Comparison of ENCODE assay signal across 24 mouse cellular contexts in genomic region chr4:47179535-47179934, GRCm38 (mm10). TPM values are rescaled to one million over a fixed set of nuclear protein-coding genes. Genes with fewer than 3 reads are reported as not detected.
"Had no signal": no experiment of that assay in that cellular context is flagged by ENCODE, and none has a peak within 500 bp of the region (broad histone marks: within the 10 kb centered on the region; RNA-seq: fewer than 3 reads in every experiment).

No protein-coding gene starts in this region.

- H3K9ac ChIP-seq: forebrain, embryonic 15.5 days; forebrain, postnatal 0 days; heart, embryonic 12.5 days; hindbrain, embryonic 13.5 days; hindbrain, embryonic 15.5 days; limb, embryonic 13.5 days; limb, embryonic 15.5 days; liver, embryonic 12.5 days; liver, embryonic 14.5 days had no signal

- ATAC-seq: forebrain, embryonic 15.5 days; forebrain, postnatal 0 days; hindbrain, postnatal 0 days; intestine, embryonic 16.5 days; liver, embryonic 12.5 days had no signal

- H3K4me2 ChIP-seq: forebrain, embryonic 15.5 days; heart, embryonic 12.5 days; hindbrain, embryonic 13.5 days; hindbrain, embryonic 15.5 days; limb, embryonic 13.5 days; limb, embryonic 15.5 days; liver, embryonic 12.5 days had no signal

- H3K27me3 ChIP-seq: forebrain, embryonic 15.5 days; hindbrain, embryonic 13.5 days; hindbrain, embryonic 15.5 days; limb, embryonic 13.5 days; limb, embryonic 15.5 days; liver, embryonic 12.5 days had no signal

- DNase-seq: forebrain, postnatal 0 days; gastrocnemius, postnatal 14 days; gastrocnemius, postnatal 36 days; heart, adult 2 months; heart, postnatal 10 days; kidney, adult 11 months; kidney, adult 2 months; kidney, adult 9 months; kidney, postnatal 14 days; layer of hippocampus, adult 9-11 months; layer of hippocampus, postnatal 36 days; left cerebral cortex, postnatal 4 days had no signal

- H3K9me3 ChIP-seq: forebrain, embryonic 15.5 days; heart, embryonic 10.5 days; heart, embryonic 12.5 days; hindbrain, embryonic 13.5 days; hindbrain, embryonic 15.5 days; limb, embryonic 13.5 days; limb, embryonic 15.5 days; liver, embryonic 12.5 days had no signal

- H3K4me3 ChIP-seq: forebrain, embryonic 15.5 days; heart, adult 2 months; heart, embryonic 10.5 days; heart, embryonic 12.5 days; hindbrain, embryonic 13.5 days; hindbrain, embryonic 15.5 days; limb, embryonic 13.5 days; limb, embryonic 15.5 days; liver, embryonic 12.5 days had no signal

- H3K27ac ChIP-seq: forebrain, embryonic 15.5 days; heart, embryonic 10.5 days; hindbrain, embryonic 13.5 days; hindbrain, embryonic 15.5 days; hindbrain, postnatal 0 days; limb, embryonic 13.5 days; liver, embryonic 12.5 days; liver, embryonic 14.5 days had no signal

- H3K4me1 ChIP-seq: forebrain, embryonic 15.5 days; hindbrain, embryonic 15.5 days; liver, embryonic 12.5 days had no signal

- H3K36me3 ChIP-seq: forebrain, embryonic 15.5 days; heart, embryonic 10.5 days; heart, embryonic 12.5 days; hindbrain, embryonic 13.5 days; hindbrain, embryonic 15.5 days; limb, embryonic 13.5 days; limb, embryonic 15.5 days; liver, embryonic 12.5 days had no signal

RNA-seq across cellular contexts. Expression of gene Col15a1, which starts 28.4 kb away (rescaled TPM):
- total RNA-seq: hematopoietic stem cell, adult 5-6 weeks had no signal
